8 mouse cellular contexts compared by ENCODE assay signal in the genomic region with DNA sequence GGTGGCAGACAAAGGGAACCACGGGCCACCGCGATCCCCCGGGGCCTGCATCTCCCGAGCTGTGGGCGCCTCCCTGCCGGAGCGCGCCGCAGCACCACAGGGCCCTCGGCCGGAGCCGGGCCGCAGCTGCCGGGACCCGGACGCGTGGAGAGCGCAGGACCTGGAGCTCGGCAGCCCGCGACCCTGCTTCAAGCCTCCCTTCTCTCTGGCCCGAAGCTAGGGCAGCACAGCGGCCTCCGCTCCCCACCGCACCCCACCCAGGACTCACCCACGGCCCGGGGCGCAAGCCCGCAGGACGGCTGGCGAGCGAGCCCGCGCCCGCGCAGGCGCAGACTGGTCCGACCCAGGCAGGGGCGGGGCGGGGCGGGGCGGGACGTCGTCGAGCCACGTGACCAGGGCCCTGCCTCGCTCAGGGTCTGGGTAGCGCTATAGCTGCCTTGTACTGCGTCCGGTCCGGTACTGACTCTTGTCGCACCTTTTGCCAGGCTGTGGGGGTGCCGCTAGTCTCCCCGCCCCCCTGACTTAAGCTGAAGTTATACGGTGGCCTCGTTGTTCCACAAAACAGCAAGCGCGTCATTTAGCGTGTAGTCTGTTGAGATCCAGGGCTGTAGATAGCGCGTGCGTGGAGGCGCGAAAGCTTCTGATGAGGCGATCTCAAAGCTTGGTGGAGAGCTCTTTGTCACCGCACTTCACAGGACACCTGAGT. TPM values are rescaled to one million over a fixed set of nuclear protein-coding genes. Genes with fewer than 3 reads are reported as not detected.
DNase-seq lines count a peak whose midpoint lies in the region; ATAC-seq and TF ChIP-seq lines count a peak whose summit lies in the region.

Gene Slc25a51 (minus strand): TSS at position 340 of the 706 bp plus-strand sequence.

- H3K27me3 ChIP-seq in forebrain, embryonic 14.5 days (replicated peaks; ENCODE audit: control insufficient read depth, insufficient read depth, low read length) = no peaks in the 10 kb centered on the region; the same call in 1 of the 2 replicates

- no peak for TF ChIP-seq CTCF in lung, adult 2 months (IDR thresholded peaks at IDR 0.05; ENCODE audit: insufficient read depth, low read length)

- no peaks in the 10 kb centered on the region for H3K9me3 ChIP-seq in forebrain, embryonic 14.5 days (replicated peaks; ENCODE audit: control insufficient read depth, low read length)

- peak within 1 kb of the TSS; percentile 99 for H3K9ac ChIP-seq in forebrain, embryonic 14.5 days (ENCODE audit: low read length)

- intact Hi-C loops in heart, postnatal 14 days (cut with DNase I) = loop anchor here (5.0 to 10.0 kb wide), 2 partner anchors 66 to 394 kb away; partner anchors contain the start of genes Dcaf10, Exosc3, Polr1e and Zbtb5

- TF ChIP-seq POLR2A in lung, adult 2 months (IDR thresholded peaks at IDR 0.05; ENCODE audit: borderline replicate concordance, extremely low read depth, low read depth, low read length) = peak; percentile 83; the same call in 1 of the 2 replicates

- H3K36me3 ChIP-seq in forebrain, embryonic 14.5 days (ENCODE audit: control insufficient read depth, insufficient read depth, low read length) = peaks cover 10% of the 10 kb centered on the region

- ATAC-seq in forebrain, embryonic 14.5 days = peak; percentile 97
- ATAC-seq in neutrophil, adult 5-6 weeks (ENCODE audit: extremely low read depth, insufficient number of reproducible peaks, low FRiP score, poor library complexity, severe bottlenecking) = peak; percentile 88

- 1% methylated on average over 55 of the region's 67 CpGs for WGBS in forebrain, embryonic 14.5 days
- under 1% methylated on average over 60 of the region's 67 CpGs for WGBS in lung, adult 2 months

- H3K4me3 ChIP-seq in forebrain, embryonic 14.5 days (ENCODE audit: low read depth, low read length) = peak within 1 kb of the TSS; percentile 98
- H3K4me3 ChIP-seq in lung, adult 2 months (replicated peaks; ENCODE audit: extremely low read depth, low read depth, low read length) = peak within 1 kb of the TSS; percentile 89

- peaks cover 20% of the 10 kb centered on the region for H3K4me1 ChIP-seq in forebrain, embryonic 14.5 days (ENCODE audit: control insufficient read depth, insufficient read depth, low read length)
- no peaks in the 10 kb centered on the region for H3K4me1 ChIP-seq in lung, adult 2 months (ENCODE audit: control insufficient read depth, insufficient read depth, low read length)

- H3K27ac ChIP-seq in forebrain, embryonic 14.5 days (ENCODE audit: low read depth, low read length) = peak within 1 kb of the TSS; percentile 89

- peak; percentile 95 for DNase-seq in ES-CJ7 (ENCODE audit: low read depth, low spot score)
- peak; percentile 79 for DNase-seq in cerebellum, adult 11 months
- DNase-seq in forebrain, embryonic 14.5 days (ENCODE audit: low spot score) = peak; percentile 94
- peak; percentile 87 to 90 for DNase-seq in heart, postnatal 14 days
- peak; percentile 72 to 89 for DNase-seq in layer of hippocampus, adult 18-20 months (ENCODE audit: low spot score in 2 of 2)
- DNase-seq in lung, adult 2 months = peak; percentile 81
- DNase-seq in thymus, adult 18-20 months = peak; percentile 75 to 85

- H3K4me2 ChIP-seq in forebrain, embryonic 14.5 days (ENCODE audit: low read length) = peak within 1 kb of the TSS; percentile 88

RNA-seq across cellular contexts. Expression of gene Slc25a51, which starts in this region (rescaled TPM):
- polyA plus RNA-seq in forebrain, embryonic 14.5 days (2014; fragmentation: Nextera tagmentation; extraction: Ambion mirVana) = 82.5 and 84.3 TPM in 2 replicates
- 100 to 1,000 TPM; 130 to 147 TPM for total RNA-seq in heart, postnatal 14 days (2021)
- total RNA-seq in layer of hippocampus, adult 18-20 months (2021) = 100 to 1,000 TPM; 131 to 133 TPM
- 86.4 and 109 TPM in 2 replicates for polyA plus RNA-seq in lung, adult 2 months (2012; rRNA removed)
- total RNA-seq in neutrophil, adult 5-6 weeks (2017) = 53.3 and 55.4 TPM in 2 replicates

Comparison
In these comparisons a context has a peak if more than half of its experiments do, and no peak if none do; other contexts are left out.
1. Peak in every context shown above with its lines: DNase-seq, ATAC-seq, H3K4me3 ChIP-seq and H3K27ac ChIP-seq.